Mouse (Mus musculus) kidney, adult 9 months (tissue): ENCODE data around the gene Foxp1.

Experiments used
- DNase-seq: peaks from one replicate; pipeline ENCODE4 v3.0.0; 2022

Gene Foxp1

GRCm38 (mm10) chr6:98930652-98931300, 591.7 kb downstream of the Foxp1 start:
- DNase-seq, result no peak

GRCm38 (mm10) chr6:98928365-98928764, 594.2 kb downstream of the Foxp1 start:
- DNase-seq, result no peak

- no peak for DNase-seq
Measured at GRCm38 (mm10) chr6:98901259-98901658, 621.3 kb downstream of the Foxp1 start.

GRCm38 (mm10) chr6:98878208-98878607, 644.3 kb downstream of the Foxp1 start:
- DNase-seq, result no peak

- no peak for DNase-seq
Measured at GRCm38 (mm10) chr6:98876401-98876800, 646.1 kb downstream of the Foxp1 start.
